Mouse (Mus musculus) small intestine, adult 2 months (tissue): Measurements from ENCODE around the gene Mdh2.

Experiments used
- CTCF ChIP-seq: fragments of 200-500 bp; IDR thresholded peaks from 2 replicates; pipeline ENCODE4 v1.5.1; 2012; ENCODE audit warnings: low read depth, mild to moderate bottlenecking, control low read depth, inconsistent platforms, low read length, moderate library complexity, mixed read lengths; ENCODE audit not compliant: insufficient replicate concordance, insufficient read length; ENCODE audit errors: extremely low read depth
- POLR2A ChIP-seq: fragments of 200-500 bp; IDR thresholded peaks from 2 replicates; pipeline ENCODE4 v1.6.1; 2012; ENCODE audit warnings: low read depth, mild to moderate bottlenecking, control low read depth, inconsistent platforms, low read length, moderate library complexity

GRCm38 (mm10) chr5:135735741-135736140 lies 42.5 kb upstream of the Mdh2 start:
- no peak for TF ChIP-seq CTCF
- no peak for TF ChIP-seq POLR2A
